Mouse (Mus musculus): ENCODE results near the gene Radil. TPM values are rescaled to one million over a fixed set of nuclear protein-coding genes. Genes with fewer than 3 reads are reported as not detected.

Gene Radil
- polyA plus RNA-seq, 1 experiment from 2014 or later = 13.6 TPM

- Histone ChIP-seq H3K36me3 (ENCODE audit: control insufficient read depth, insufficient read depth, low read length) (no peaks in the 10 kb centered on the region), H3K4me3 (replicated peaks; ENCODE audit: low read depth, low read length) (no peak overlapping the region), H3K4me2 (ENCODE audit: low read length) (no peak overlapping the region), H3K9me3 (ENCODE audit: control insufficient read depth, low read length) (no peaks in the 10 kb centered on the region), H3K9ac (replicated peaks; ENCODE audit: low read length) (no peak overlapping the region), H3K27ac (replicated peaks; ENCODE audit: low read depth, low read length) (no peak overlapping the region), H3K4me1 (ENCODE audit: control insufficient read depth, insufficient read depth, low read length) (no peaks in the 10 kb centered on the region), H3K27me3 (ENCODE audit: control insufficient read depth, insufficient read depth, low read length) (no peaks in the 10 kb centered on the region)
- 87% methylated on average over 11 of the region's 11 CpGs for WGBS
- ATAC-seq (ENCODE audit: low FRiP score, low TSS enrichment) = no peak
- no peak for DNase-seq
Observed at GRCm38 (mm10) chr5:142521195-142521866, 29.6 kb downstream of the Radil start.

GRCm38 (mm10) chr5:142520360-142520759, 30.5 kb downstream of the Radil start:
- ATAC-seq (ENCODE audit: low FRiP score, low TSS enrichment) = no peak
- no peaks in the 10 kb centered on the region for H3K36me3 ChIP-seq (ENCODE audit: control insufficient read depth, insufficient read depth, low read length)
- H3K9ac ChIP-seq (replicated peaks; ENCODE audit: low read length) = no peak overlapping the region
- H3K4me2 ChIP-seq (ENCODE audit: low read length) = no peak overlapping the region
- no peak overlapping the region for H3K4me3 ChIP-seq (replicated peaks; ENCODE audit: low read depth, low read length)
- H3K9me3 ChIP-seq (ENCODE audit: control insufficient read depth, low read length) = no peaks in the 10 kb centered on the region
- 79% methylated on average over 4 of the region's 4 CpGs for WGBS
- H3K27ac ChIP-seq (replicated peaks; ENCODE audit: low read depth, low read length) = no peak overlapping the region
- no peak for DNase-seq
- no peaks in the 10 kb centered on the region for H3K27me3 ChIP-seq (ENCODE audit: control insufficient read depth, insufficient read depth, low read length)
- H3K4me1 ChIP-seq (ENCODE audit: control insufficient read depth, insufficient read depth, low read length) = no peaks in the 10 kb centered on the region

- DNase-seq (no peak), ATAC-seq (ENCODE audit: low FRiP score, low TSS enrichment) (no peak)
- Histone ChIP-seq H3K4me3 (replicated peaks; ENCODE audit: low read depth, low read length) (no peak overlapping the region), H3K27me3 (ENCODE audit: control insufficient read depth, insufficient read depth, low read length) (no peaks in the 10 kb centered on the region), H3K9ac (replicated peaks; ENCODE audit: low read length) (no peak overlapping the region), H3K4me2 (ENCODE audit: low read length) (no peak overlapping the region), H3K27ac (replicated peaks; ENCODE audit: low read depth, low read length) (no peak overlapping the region), H3K4me1 (ENCODE audit: control insufficient read depth, insufficient read depth, low read length) (no peaks in the 10 kb centered on the region), H3K9me3 (ENCODE audit: control insufficient read depth, low read length) (no peaks in the 10 kb centered on the region), H3K36me3 (ENCODE audit: control insufficient read depth, insufficient read depth, low read length) (no peaks in the 10 kb centered on the region)
- 71% methylated on average over 6 of the region's 6 CpGs for WGBS
Observed at GRCm38 (mm10) chr5:142518973-142519372, 31.9 kb downstream of the Radil start.

GRCm38 (mm10) chr5:142512112-142512511, 38.8 kb downstream of the Radil start:
- H3K4me1 ChIP-seq (ENCODE audit: control insufficient read depth, insufficient read depth, low read length) = peaks cover 12% of the 10 kb centered on the region
- H3K4me2 ChIP-seq (ENCODE audit: low read length) = no peak overlapping the region
- no peaks in the 10 kb centered on the region for H3K9me3 ChIP-seq (ENCODE audit: control insufficient read depth, low read length)
- WGBS = 83% methylated on average over 4 of the region's 4 CpGs
- DNase-seq (no peak), ATAC-seq (ENCODE audit: low FRiP score, low TSS enrichment) (no peak)
- H3K4me3 ChIP-seq (replicated peaks; ENCODE audit: low read depth, low read length) = no peak overlapping the region
- no peak overlapping the region for H3K27ac ChIP-seq (replicated peaks; ENCODE audit: low read depth, low read length)
- H3K27me3 ChIP-seq (ENCODE audit: control insufficient read depth, insufficient read depth, low read length) = no peaks in the 10 kb centered on the region
- H3K36me3 ChIP-seq (ENCODE audit: control insufficient read depth, insufficient read depth, low read length) = no peaks in the 10 kb centered on the region
- no peak overlapping the region for H3K9ac ChIP-seq (replicated peaks; ENCODE audit: low read length)

- peak; percentile 31 for DNase-seq
- 0 out of 2 replicates have a peak, but pooled peaks cover 9% of the 10 kb centered on the region for H3K36me3 ChIP-seq (ENCODE audit: control insufficient read depth, insufficient read depth, low read length)
- H3K27me3 ChIP-seq (ENCODE audit: control insufficient read depth, insufficient read depth, low read length) = no peaks in the 10 kb centered on the region
- peaks cover 12% of the 10 kb centered on the region for H3K4me1 ChIP-seq (ENCODE audit: control insufficient read depth, insufficient read depth, low read length)
- peak overlapping the region; percentile 60; the same call in 1 of the 2 replicates for H3K9ac ChIP-seq (replicated peaks; ENCODE audit: low read length)
- H3K4me2 ChIP-seq (ENCODE audit: low read length) = no peak overlapping the region
- ATAC-seq (ENCODE audit: low FRiP score, low TSS enrichment) = no peak
- no peak overlapping the region for H3K4me3 ChIP-seq (replicated peaks; ENCODE audit: low read depth, low read length)
- H3K27ac ChIP-seq (replicated peaks; ENCODE audit: low read depth, low read length) = peak overlapping the region; percentile 84
- H3K9me3 ChIP-seq (ENCODE audit: control insufficient read depth, low read length) = no peaks in the 10 kb centered on the region
- WGBS = 34% methylated on average over 7 of the region's 7 CpGs
Observed at GRCm38 (mm10) chr5:142510061-142510414, 40.9 kb downstream of the Radil start.

GRCm38 (mm10) chr5:142509141-142510060, 41.5 kb downstream of the Radil start:
- Histone ChIP-seq H3K4me1 (ENCODE audit: control insufficient read depth, insufficient read depth, low read length) (peaks cover 12% of the 10 kb centered on the region), H3K27ac (replicated peaks; ENCODE audit: low read depth, low read length) (peak overlapping the region; percentile 84), H3K36me3 (ENCODE audit: control insufficient read depth, insufficient read depth, low read length) (0 out of 2 replicates have a peak, but pooled peaks cover 9% of the 10 kb centered on the region), H3K4me2 (ENCODE audit: low read length) (peak overlapping the region; percentile 51), H3K9me3 (ENCODE audit: control insufficient read depth, low read length) (no peaks in the 10 kb centered on the region), H3K27me3 (ENCODE audit: control insufficient read depth, insufficient read depth, low read length) (no peaks in the 10 kb centered on the region), H3K4me3 (replicated peaks; ENCODE audit: low read depth, low read length) (peak overlapping the region; percentile 26), H3K9ac (replicated peaks; ENCODE audit: low read length) (peak overlapping the region; percentile 60)
- 6% methylated on average over 15 of the region's 15 CpGs for WGBS
- DNase-seq = peak; percentile 61
- no peak; the same call in 1 of the 2 replicates for ATAC-seq (ENCODE audit: low FRiP score, low TSS enrichment)

GRCm38 (mm10) chr5:142505695-142506423, 45.0 kb downstream of the Radil start:
- ATAC-seq (ENCODE audit: low FRiP score, low TSS enrichment) (no peak), DNase-seq (no peak)
- Histone ChIP-seq H3K27me3 (ENCODE audit: control insufficient read depth, insufficient read depth, low read length) (no peaks in the 10 kb centered on the region), H3K4me3 (replicated peaks; ENCODE audit: low read depth, low read length) (no peak overlapping the region), H3K4me1 (ENCODE audit: control insufficient read depth, insufficient read depth, low read length) (peaks cover 12% of the 10 kb centered on the region), H3K27ac (replicated peaks; ENCODE audit: low read depth, low read length) (no peak overlapping the region), H3K9ac (replicated peaks; ENCODE audit: low read length) (no peak overlapping the region), H3K36me3 (ENCODE audit: control insufficient read depth, insufficient read depth, low read length) (0 out of 2 replicates have a peak, but pooled peaks cover 9% of the 10 kb centered on the region), H3K9me3 (ENCODE audit: control insufficient read depth, low read length) (no peaks in the 10 kb centered on the region), H3K4me2 (ENCODE audit: low read length) (no peak overlapping the region)
- 85% methylated on average over 3 of the region's 3 CpGs for WGBS

GRCm38 (mm10) chr5:142504175-142504574, 46.7 kb downstream of the Radil start:
- no peak for ATAC-seq (ENCODE audit: low FRiP score, low TSS enrichment)
- Histone ChIP-seq H3K4me1 (ENCODE audit: control insufficient read depth, insufficient read depth, low read length) (peaks cover 4% of the 10 kb centered on the region), H3K27ac (replicated peaks; ENCODE audit: low read depth, low read length) (no peak overlapping the region), H3K27me3 (ENCODE audit: control insufficient read depth, insufficient read depth, low read length) (no peaks in the 10 kb centered on the region), H3K9me3 (ENCODE audit: control insufficient read depth, low read length) (no peaks in the 10 kb centered on the region), H3K4me3 (replicated peaks; ENCODE audit: low read depth, low read length) (no peak overlapping the region), H3K36me3 (ENCODE audit: control insufficient read depth, insufficient read depth, low read length) (0 out of 2 replicates have a peak, but pooled peaks cover 9% of the 10 kb centered on the region), H3K4me2 (ENCODE audit: low read length) (no peak overlapping the region), H3K9ac (replicated peaks; ENCODE audit: low read length) (no peak overlapping the region)
- DNase-seq = no peak
- 88% methylated on average over 3 of the region's 3 CpGs for WGBS
